Mouse (Mus musculus) midbrain, embryonic 16.5 days (tissue): ENCODE data around the gene Ccnb1ip1. TPM values are rescaled to one million over a fixed set of nuclear protein-coding genes. Genes with fewer than 3 reads are reported as not detected.

Source experiments
- ATAC-seq: fragments of 200-750 bp; cut with Nextera tagmentation; 2 replicates; pipeline ENCODE4 v1.8.0; 2017; ENCODE audit warnings: moderate TSS enrichment
- H3K27ac ChIP-seq: fragments of 300-500 bp; sonication (generic); 2 replicates; pipeline ENCODE4 v1.5.1; 2014; ENCODE audit warnings: mild to moderate bottlenecking, low read length, mixed read lengths
- H3K27me3 ChIP-seq: fragments of 300-500 bp; sonication (generic); 2 replicates; pipeline ENCODE4 v1.6.1; 2014; ENCODE audit warnings: low read depth, low read length, mixed read lengths; ENCODE audit not compliant: control insufficient read depth, insufficient read depth
- H3K36me3 ChIP-seq: fragments of 300-500 bp; sonication (generic); 2 replicates; pipeline ENCODE4 v1.6.1; 2014; ENCODE audit warnings: mild to moderate bottlenecking, low read length, moderate library complexity, mixed read lengths; ENCODE audit not compliant: control insufficient read depth, insufficient read depth
- H3K4me1 ChIP-seq: fragments of 300-500 bp; sonication (generic); 2 replicates; pipeline ENCODE4 v1.6.1; 2014; ENCODE audit warnings: mild to moderate bottlenecking, low read length, mixed read lengths; ENCODE audit not compliant: control insufficient read depth, insufficient read depth
- H3K4me2 ChIP-seq: fragments of 300-500 bp; sonication (generic); 2 replicates; pipeline ENCODE4 v1.6.1; 2014; ENCODE audit warnings: mild to moderate bottlenecking, low read length, mixed read lengths
- H3K4me3 ChIP-seq: fragments of 300-500 bp; sonication (generic); 2 replicates; pipeline ENCODE4 v1.5.1; 2014; ENCODE audit warnings: low read depth, mild to moderate bottlenecking, low read length, moderate library complexity, mixed read lengths
- H3K9ac ChIP-seq: fragments of 300-500 bp; sonication (generic); 2 replicates; pipeline ENCODE4 v1.6.1; 2014; ENCODE audit warnings: low read depth, low read length, mixed read lengths
- H3K9me3 ChIP-seq: fragments of 300-500 bp; sonication (generic); replicated peaks from 2 replicates; pipeline ENCODE4 v1.6.1; 2014; ENCODE audit warnings: mild to moderate bottlenecking, low read length, mixed read lengths; ENCODE audit not compliant: control insufficient read depth, poor library complexity, severe bottlenecking
- WGBS: fragments of 180-500 bp; shearing (Covaris S2); extraction: QIAGEN DNeasy Blood & Tissue Kit; methylation state at CpG from one replicate; pipeline ENCODE4 v1.1.7; 2014; 5-methylcytosine and 5-hydroxymethylcytosine counted together
- polyA plus RNA-seq: library from polyadenylated mRNA; unstranded; fragments of >200 nt; fragmentation: Nextera tagmentation; extraction: Ambion mirVana; gene quantifications from 2 replicates; pipeline ENCODE4 v1.2.1, GENCODE M21; 2015

Ccnb1ip1 gene
- polyA plus RNA-seq, 1 experiment from 2014 or later, result not detected

GRCm38 (mm10) chr14:50744994-50745393, 62.5 kb downstream of the Ccnb1ip1 start, which contains the start of gene Olfr749:
Olfr749 (minus strand) TSS chr14:50745094.
- H3K4me2 ChIP-seq, result no peak within 1 kb of the TSS

GRCm38 (mm10) chr14:50741584-50741983, 65.9 kb downstream of the Ccnb1ip1 start:
- no peaks in the 10 kb centered on the region for H3K4me1 ChIP-seq
- WGBS, result 73% methylated on average over 2 of the region's 2 CpGs
- no peak overlapping the region for H3K4me2 ChIP-seq
- no peak overlapping the region for H3K27ac ChIP-seq
- H3K27me3 ChIP-seq, result no peaks in the 10 kb centered on the region
- H3K9ac ChIP-seq, result no peak overlapping the region
- no peak for ATAC-seq
- H3K36me3 ChIP-seq, result no peaks in the 10 kb centered on the region
- no peaks in the 10 kb centered on the region for H3K9me3 ChIP-seq
- no peak overlapping the region for H3K4me3 ChIP-seq

More at GRCm38 (mm10) chr14:50744994-50745393, 62.5 kb downstream of the Ccnb1ip1 start, which contains the start of gene Olfr749:
- Histone ChIP-seq H3K4me1 (no peaks in the 10 kb centered on the region), H3K27ac (no peak within 1 kb of the TSS), H3K36me3 (no peaks in the 10 kb centered on the region), H3K9me3 (no peaks in the 10 kb centered on the region), H3K27me3 (no peaks in the 10 kb centered on the region), H3K9ac (no peak within 1 kb of the TSS), H3K4me3 (no peak within 1 kb of the TSS)
- no peak for ATAC-seq

DNA sequence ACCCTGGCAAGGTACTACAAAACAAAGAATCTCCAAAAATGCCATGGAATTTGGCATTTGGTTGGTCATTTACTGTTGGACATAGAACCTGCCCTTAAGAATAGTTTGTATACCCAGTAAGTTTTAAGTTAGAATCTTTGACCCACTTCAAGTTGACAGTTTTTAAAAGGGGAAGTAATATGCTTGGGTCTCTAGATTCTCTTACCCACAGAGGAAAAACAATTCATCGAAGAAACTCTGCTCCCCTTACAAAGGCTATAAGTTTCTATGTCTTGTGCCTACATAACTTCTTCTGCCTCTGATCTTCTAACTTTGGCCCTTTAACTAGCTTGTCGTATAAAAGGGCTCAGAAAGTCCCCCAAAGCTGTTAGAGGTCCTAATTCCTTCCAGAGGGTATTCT, 67.2 kb downstream of the Ccnb1ip1 start:
- no peak overlapping the region for H3K9ac ChIP-seq
- 78% methylated on average over 2 of the region's 2 CpGs for WGBS
- no peaks in the 10 kb centered on the region for H3K27me3 ChIP-seq
- H3K4me2 ChIP-seq, result no peak overlapping the region
- no peaks in the 10 kb centered on the region for H3K4me1 ChIP-seq
- no peak overlapping the region for H3K4me3 ChIP-seq
- no peaks in the 10 kb centered on the region for H3K36me3 ChIP-seq
- no peaks in the 10 kb centered on the region for H3K9me3 ChIP-seq
- H3K27ac ChIP-seq, result no peak overlapping the region
- no peak for ATAC-seq

Other genes with a start within 250 kb of the Ccnb1ip1 start
- gene Olfr744, start 192.9 kb downstream of the Ccnb1ip1 start, polyA plus RNA-seq, result not detected in 2 replicates
- not detected in 2 replicates for gene Olfr745, start 168.3 kb downstream of the Ccnb1ip1 start, polyA plus RNA-seq
- gene Olfr746, start 160.6 kb downstream of the Ccnb1ip1 start, polyA plus RNA-seq, result not detected in 2 replicates
- not detected in 2 replicates for gene Olfr747, start 114.5 kb downstream of the Ccnb1ip1 start, polyA plus RNA-seq
- gene Olfr748, start 100.4 kb downstream of the Ccnb1ip1 start, polyA plus RNA-seq, result not detected in 2 replicates
- gene Olfr749, start 62.6 kb downstream of the Ccnb1ip1 start, polyA plus RNA-seq, result not detected in 2 replicates
- 132 and 133 TPM in 2 replicates for gene Ttc5, start 22.2 kb downstream of the Ccnb1ip1 start, polyA plus RNA-seq
- 39.1 and 41.5 TPM in 2 replicates for gene Parp2, start 109 bp upstream of the Ccnb1ip1 start, polyA plus RNA-seq
- 1.6 and 2.9 TPM in 2 replicates for gene Tep1, start 62.8 kb upstream of the Ccnb1ip1 start, polyA plus RNA-seq
- 2.4 and 2.8 TPM in 2 replicates for gene Klhl33, start 89.8 kb upstream of the Ccnb1ip1 start, polyA plus RNA-seq
- gene Osgep, start 117.2 kb upstream of the Ccnb1ip1 start, polyA plus RNA-seq, result 113 and 117 TPM in 2 replicates
- 173 and 193 TPM in 2 replicates for gene Apex1, start 117.2 kb upstream of the Ccnb1ip1 start, polyA plus RNA-seq
- 95.0 and 99.5 TPM in 2 replicates for gene Pip4p1, start 123.1 kb upstream of the Ccnb1ip1 start, polyA plus RNA-seq
- gene Pnp, start 123.3 kb upstream of the Ccnb1ip1 start, polyA plus RNA-seq, result 20.8 and 22.8 TPM in 2 replicates
- gene Gm49342, start 136.8 kb upstream of the Ccnb1ip1 start, polyA plus RNA-seq, result not detected in 2 replicates
- 1.1 and 1.3 TPM in 2 replicates for gene Pnp2, start 148.3 kb upstream of the Ccnb1ip1 start, polyA plus RNA-seq
- not detected in 2 replicates for gene Rnase10, start 200.0 kb upstream of the Ccnb1ip1 start, polyA plus RNA-seq
- not detected in 2 replicates for gene Rnase9, start 234.1 kb upstream of the Ccnb1ip1 start, polyA plus RNA-seq
- gene Rnase11, start 242.4 kb upstream of the Ccnb1ip1 start, polyA plus RNA-seq, result not detected in 2 replicates
- not detected in 2 replicates for gene Rnase12, start 249.9 kb upstream of the Ccnb1ip1 start, polyA plus RNA-seq